Mouse (Mus musculus) small intestine, adult 2 months (tissue): ENCODE data around the gene Apoh.
A peak's percentile ranks its signal among the peaks of the same experiment; 100 is the strongest.

Source experiments
- CTCF ChIP-seq: fragments of 200-500 bp; IDR thresholded peaks from 2 replicates; pipeline ENCODE4 v1.5.1; 2012; ENCODE audit warnings: low read depth, mild to moderate bottlenecking, control low read depth, inconsistent platforms, low read length, moderate library complexity, mixed read lengths; ENCODE audit not compliant: insufficient replicate concordance, insufficient read length; ENCODE audit errors: extremely low read depth
- POLR2A ChIP-seq: fragments of 200-500 bp; IDR thresholded peaks from 2 replicates; pipeline ENCODE4 v1.6.1; 2012; ENCODE audit warnings: low read depth, mild to moderate bottlenecking, control low read depth, inconsistent platforms, low read length, moderate library complexity

DNA sequence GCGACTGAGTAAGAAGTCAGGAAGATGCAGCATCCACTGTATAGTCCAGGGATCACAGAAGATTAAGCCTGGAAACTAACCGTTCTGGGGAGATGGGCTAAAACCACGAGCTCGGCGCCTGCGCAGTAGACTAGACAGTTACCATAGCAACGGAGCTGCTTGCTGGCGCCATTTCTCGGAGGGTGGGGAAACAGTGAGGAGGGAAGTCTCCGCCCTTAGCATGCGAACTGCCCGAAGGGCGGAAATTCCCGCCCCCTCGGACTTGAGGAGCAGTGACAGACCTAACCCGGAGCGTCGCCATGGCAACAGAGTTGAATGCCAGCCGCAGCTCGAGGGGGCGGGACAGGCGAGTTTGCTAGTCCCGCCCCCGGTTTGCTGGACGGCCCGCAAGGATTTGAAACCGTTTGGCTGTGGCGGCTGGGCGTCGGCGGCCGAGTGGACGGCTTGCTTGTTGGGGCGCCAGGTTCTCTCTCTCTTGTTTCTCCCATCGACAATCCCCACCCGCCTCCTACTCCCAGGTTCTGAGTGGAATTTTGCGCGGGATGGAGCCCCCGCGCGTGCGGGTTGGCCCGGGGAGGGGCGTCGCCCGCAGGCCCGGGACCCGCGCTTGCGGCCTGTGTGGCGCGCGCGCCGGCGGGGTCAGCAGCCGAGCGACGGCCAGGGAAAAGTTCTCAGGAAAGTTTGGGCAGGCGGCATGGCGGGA, 81.9 kb downstream of the Apoh start, which contains the start of gene Cep112:
- TF ChIP-seq CTCF (no peak), POLR2A (peak; percentile 33; the same call in 1 of the 2 replicates)
